Mouse (Mus musculus) heart, adult 2 months (tissue): ENCODE measurements at regions not wholly inside any gene's neighbourhood (a gene's known extent, or its start where the extent isn't known, plus 50 kb on each side); places are given as distances from the start of the nearest gene placed in this dataset.

Experiments used
- CTCF ChIP-seq: fragments of 200-600 bp; IDR thresholded peaks from 2 replicates; pipeline ENCODE4 v1.8.1; 2022; ENCODE audit warnings: antibody characterized with exemption, mild to moderate bottlenecking, moderate library complexity
- EP300 ChIP-seq: fragments of 200-500 bp; IDR thresholded peaks from 2 replicates; pipeline ENCODE4 v1.6.1; 2011; ENCODE audit warnings: low read depth, low read length, control low read depth; ENCODE audit not compliant: insufficient read depth
- POLR2A ChIP-seq: fragments of 200-500 bp; IDR thresholded peaks from 2 replicates; pipeline ENCODE4 v1.6.1; 2011; ENCODE audit warnings: mild to moderate bottlenecking, low read depth, low read length, control low read depth; ENCODE audit not compliant: insufficient read depth

- no peak for TF ChIP-seq POLR2A
- peak; percentile 5; the same call in 1 of the 2 replicates for TF ChIP-seq CTCF
- no peak for TF ChIP-seq EP300
Measured at GRCm38 (mm10) chr11:24332241-24332640, 254.4 kb downstream of the Bcl11a start.
